Mouse (Mus musculus) kidney, adult 10 weeks (tissue): ENCODE results near the gene Il1f5. TPM values are rescaled to one million over a fixed set of nuclear protein-coding genes. Genes with fewer than 3 reads are reported as not detected.

Source experiments
- polyA plus RNA-seq: library from polyadenylated mRNA; stranded (reverse); fragments of 350-450 nt; fragmentation: Illumina TruSeq; extraction: RNeasy Lipid Tissue Mini Kit (QIAGEN cat#74804); gene quantifications from one replicate; pipeline ENCODE4 v1.2.3, GENCODE M21; 2014; ENCODE audit warnings: low read depth, low replicate concordance

Il1f5 gene
- polyA plus RNA-seq, result 0.36 TPM

DNA sequence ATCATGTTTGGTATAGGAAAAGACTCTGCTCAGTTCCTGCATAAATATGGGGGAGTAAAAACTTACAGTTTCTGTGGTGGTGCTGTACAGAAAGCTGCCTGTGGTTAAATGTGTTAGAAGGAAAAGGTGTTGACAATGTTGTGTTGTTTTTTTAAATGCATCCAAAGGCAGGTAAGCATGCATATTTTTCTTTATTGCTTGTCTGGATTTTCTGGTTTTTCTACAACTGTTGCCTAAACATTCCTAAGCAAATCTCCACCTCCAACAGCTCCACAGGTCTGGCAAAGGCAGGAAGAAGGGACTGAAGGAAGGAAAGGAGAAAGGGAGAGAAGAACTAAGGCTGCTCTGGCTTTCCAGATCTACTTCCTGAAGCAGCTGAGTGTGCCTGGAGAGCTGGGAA, at the start of gene Il1f5:
Gene Il1f5, plus strand, starts transcription at position 301 of the 400 bp plus-strand sequence.

GRCm38 (mm10) chr2:24290896-24291295, 14.1 kb downstream of the Il1f5 start, which contains the start of gene Il1f10:
Il1f10 (plus strand) TSS chr2:24291196.

Other genes with a start within 250 kb of the Il1f5 start
- gene Hnmt, start 227.6 kb upstream of the Il1f5 start, polyA plus RNA-seq, result 139 TPM
- gene Tbpl2, start 180.4 kb upstream of the Il1f5 start, polyA plus RNA-seq, result 0.40 TPM
- not detected for gene Il1f8, start 123.8 kb upstream of the Il1f5 start, polyA plus RNA-seq
- not detected for gene Il1f9, start 90.5 kb upstream of the Il1f5 start, polyA plus RNA-seq
- gene Il1f6, start 61.5 kb upstream of the Il1f5 start, polyA plus RNA-seq, result not detected
- gene Il1f10, start 14.2 kb downstream of the Il1f5 start, polyA plus RNA-seq, result not detected
- 0.44 TPM for gene Il1rn, start 59.9 kb downstream of the Il1f5 start, polyA plus RNA-seq
- gene Psd4, start 90.6 kb downstream of the Il1f5 start, polyA plus RNA-seq, result 1.7 TPM
- 31.4 TPM for gene Pax8, start 198.6 kb downstream of the Il1f5 start, polyA plus RNA-seq